Mouse (Mus musculus): ENCODE measurements around the gene Fkbp14.

Fkbp14 gene

GRCm38 (mm10) chr6:54550801-54551323 is 46.2 kb downstream of the Fkbp14 start:
- Histone ChIP-seq H3K4me1 (replicated peaks; ENCODE audit: low read depth, low read length) (0 out of 2 replicates have a peak, but pooled peaks cover 7% of the 10 kb centered on the region), H3K4me3 (replicated peaks; ENCODE audit: low read length) (no peak overlapping the region), H3K9me3 (ENCODE audit: low read length) (peaks cover 14% of the 10 kb centered on the region), H3K27me3 (ENCODE audit: insufficient read depth, low read length) (no peaks in the 10 kb centered on the region), H3K36me3 (ENCODE audit: insufficient read depth, low read length) (no peaks in the 10 kb centered on the region)
- TF ChIP-seq NANOG (IDR thresholded peaks at IDR 0.05; ENCODE audit: borderline replicate concordance, low read length) (no peak), POU5F1 (IDR thresholded peaks at IDR 0.05; ENCODE audit: borderline replicate concordance, low read length) (no peak), CTCF (conservative IDR thresholded peaks at IDR 0.05; ENCODE audit: low read length) (no peak)

- H3K36me3 ChIP-seq (ENCODE audit: insufficient read depth, low read length): no peaks in the 10 kb centered on the region
- H3K9me3 ChIP-seq (ENCODE audit: low read length): peaks cover 14% of the 10 kb centered on the region
- no peaks in the 10 kb centered on the region for H3K27me3 ChIP-seq (ENCODE audit: insufficient read depth, low read length)
- 0 out of 2 replicates have a peak, but pooled peaks cover 3% of the 10 kb centered on the region for H3K4me1 ChIP-seq (replicated peaks; ENCODE audit: low read depth, low read length)
- no peak overlapping the region for H3K4me3 ChIP-seq (replicated peaks; ENCODE audit: low read length)
- TF ChIP-seq NANOG (IDR thresholded peaks at IDR 0.05; ENCODE audit: borderline replicate concordance, low read length) (no peak), POU5F1 (IDR thresholded peaks at IDR 0.05; ENCODE audit: borderline replicate concordance, low read length) (no peak), CTCF (conservative IDR thresholded peaks at IDR 0.05; ENCODE audit: low read length) (no peak)
These were observed 47.8 kb downstream of the Fkbp14 start for GRCm38 (mm10) chr6:54549311-54549710.

GRCm38 (mm10) chr6:54548314-54549019 is 48.6 kb downstream of the Fkbp14 start:
- Histone ChIP-seq H3K4me1 (replicated peaks; ENCODE audit: low read depth, low read length) (no peaks in the 10 kb centered on the region), H3K4me3 (replicated peaks; ENCODE audit: low read length) (no peak overlapping the region), H3K9me3 (ENCODE audit: low read length) (peaks cover 14% of the 10 kb centered on the region), H3K27me3 (ENCODE audit: insufficient read depth, low read length) (no peaks in the 10 kb centered on the region), H3K36me3 (ENCODE audit: insufficient read depth, low read length) (no peaks in the 10 kb centered on the region)
- no peak for TF ChIP-seq NANOG (IDR thresholded peaks at IDR 0.05; ENCODE audit: borderline replicate concordance, low read length)
- no peak for TF ChIP-seq POU5F1 (IDR thresholded peaks at IDR 0.05; ENCODE audit: borderline replicate concordance, low read length)
- TF ChIP-seq CTCF (conservative IDR thresholded peaks at IDR 0.05; ENCODE audit: low read length): no peak

GRCm38 (mm10) chr6:54543646-54544045 is 53.5 kb downstream of the Fkbp14 start:
- Histone ChIP-seq H3K4me1 (replicated peaks; ENCODE audit: low read depth, low read length) (peaks cover 4% of the 10 kb centered on the region; the same call in 1 of the 2 replicates), H3K9me3 (ENCODE audit: low read length) (peaks cover 14% of the 10 kb centered on the region), H3K27me3 (ENCODE audit: insufficient read depth, low read length) (no peaks in the 10 kb centered on the region), H3K4me3 (replicated peaks; ENCODE audit: low read length) (no peak overlapping the region), H3K36me3 (ENCODE audit: insufficient read depth, low read length) (no peaks in the 10 kb centered on the region)
- TF ChIP-seq NANOG (IDR thresholded peaks at IDR 0.05; ENCODE audit: borderline replicate concordance, low read length) (no peak), CTCF (conservative IDR thresholded peaks at IDR 0.05; ENCODE audit: low read length) (no peak), POU5F1 (IDR thresholded peaks at IDR 0.05; ENCODE audit: borderline replicate concordance, low read length) (no peak)

GRCm38 (mm10) chr6:54542836-54543235 is 54.3 kb downstream of the Fkbp14 start:
- Histone ChIP-seq H3K4me1 (replicated peaks; ENCODE audit: low read depth, low read length) (peaks cover 4% of the 10 kb centered on the region; the same call in 1 of the 2 replicates), H3K36me3 (ENCODE audit: insufficient read depth, low read length) (no peaks in the 10 kb centered on the region), H3K27me3 (ENCODE audit: insufficient read depth, low read length) (no peaks in the 10 kb centered on the region), H3K4me3 (replicated peaks; ENCODE audit: low read length) (no peak overlapping the region), H3K9me3 (ENCODE audit: low read length) (peaks cover 7% of the 10 kb centered on the region)
- TF ChIP-seq POU5F1 (IDR thresholded peaks at IDR 0.05; ENCODE audit: borderline replicate concordance, low read length) (no peak), CTCF (conservative IDR thresholded peaks at IDR 0.05; ENCODE audit: low read length) (no peak), NANOG (IDR thresholded peaks at IDR 0.05; ENCODE audit: borderline replicate concordance, low read length) (no peak)

GRCm38 (mm10) chr6:54540252-54540887 is 56.7 kb downstream of the Fkbp14 start:
- H3K4me3 ChIP-seq (replicated peaks; ENCODE audit: low read length): no peak overlapping the region
- no peak for TF ChIP-seq NANOG (IDR thresholded peaks at IDR 0.05; ENCODE audit: borderline replicate concordance, low read length)
- H3K27me3 ChIP-seq (ENCODE audit: insufficient read depth, low read length): no peaks in the 10 kb centered on the region
- no peaks in the 10 kb centered on the region for H3K9me3 ChIP-seq (ENCODE audit: low read length)
- H3K4me1 ChIP-seq (replicated peaks; ENCODE audit: low read depth, low read length): peaks cover 4% of the 10 kb centered on the region; the same call in 1 of the 2 replicates
- no peaks in the 10 kb centered on the region for H3K36me3 ChIP-seq (ENCODE audit: insufficient read depth, low read length)

GRCm38 (mm10) chr6:54539396-54539795 is 57.7 kb downstream of the Fkbp14 start:
- Histone ChIP-seq H3K4me3 (replicated peaks; ENCODE audit: low read length) (no peak overlapping the region), H3K36me3 (ENCODE audit: insufficient read depth, low read length) (no peaks in the 10 kb centered on the region), H3K4me1 (replicated peaks; ENCODE audit: low read depth, low read length) (peaks cover 4% of the 10 kb centered on the region; the same call in 1 of the 2 replicates), H3K27me3 (ENCODE audit: insufficient read depth, low read length) (no peaks in the 10 kb centered on the region), H3K9me3 (ENCODE audit: low read length) (no peaks in the 10 kb centered on the region)
- no peak for TF ChIP-seq CTCF (conservative IDR thresholded peaks at IDR 0.05; ENCODE audit: low read length)

GRCm38 (mm10) chr6:54538773-54539173 is 58.3 kb downstream of the Fkbp14 start:
- Histone ChIP-seq H3K36me3 (ENCODE audit: insufficient read depth, low read length) (no peaks in the 10 kb centered on the region), H3K4me1 (replicated peaks; ENCODE audit: low read depth, low read length) (peaks cover 4% of the 10 kb centered on the region; the same call in 1 of the 2 replicates), H3K4me3 (replicated peaks; ENCODE audit: low read length) (no peak overlapping the region), H3K9me3 (ENCODE audit: low read length) (no peaks in the 10 kb centered on the region), H3K27me3 (ENCODE audit: insufficient read depth, low read length) (no peaks in the 10 kb centered on the region)
- no peak for TF ChIP-seq CTCF (conservative IDR thresholded peaks at IDR 0.05; ENCODE audit: low read length)
- no peak for TF ChIP-seq POU5F1 (IDR thresholded peaks at IDR 0.05; ENCODE audit: borderline replicate concordance, low read length)
- no peak for TF ChIP-seq NANOG (IDR thresholded peaks at IDR 0.05; ENCODE audit: borderline replicate concordance, low read length)
